ENCODE assay signal across 8 mouse cellular contexts in genomic region chrX:96095509-96096499, GRCm38 (mm10). TPM values are rescaled to one million over a fixed set of nuclear protein-coding genes. Genes with fewer than 3 reads are reported as not detected.
DNase-seq lines count a peak whose midpoint lies in the region; ATAC-seq lines count a peak whose summit lies in the region.

TSS of gene Msn (plus strand) at chrX:96096042.

- ATAC-seq in cerebellum, adult (ENCODE audit: insufficient number of reproducible peaks, low FRiP score, low TSS enrichment) = 0 out of 2 replicates have a peak, but pooled peaks have one; percentile 45
- peak; percentile 84 for ATAC-seq in inflammation-experienced regulatory T-cells, adult 6 months

- no peak for DNase-seq in cerebellum, adult 9-10 months
- peak; percentile 57 for DNase-seq in embryo, embryonic 10 days (ENCODE audit: low spot score)
- DNase-seq in gastrocnemius, postnatal 25 days = peak; percentile 78
- peak; percentile 6 to 11 for DNase-seq in left cerebral cortex, postnatal 36 days (ENCODE audit: low spot score in 2 of 2)
- DNase-seq in mesoderm, embryonic 11.5 days (ENCODE audit: low read depth, low spot score) = peak; percentile 50
- DNase-seq in right cerebral cortex, postnatal 36 days (ENCODE audit: low spot score in 2 of 2) = peak; percentile 1 to 3

- intact Hi-C loops in left cerebral cortex, postnatal 36 days (cut with DNase I) = no loop called here

RNA-seq across cellular contexts. Expression of gene Msn, which starts in this region (rescaled TPM):
- total RNA-seq in gastrocnemius, postnatal 25 days (2021) = 10 to 100 TPM; 31.4 to 38.2 TPM
- polyA plus RNA-seq in inflammation-experienced regulatory T-cells, adult 6 months (2017; shearing (Covaris generic)) = 100 to 1,000 TPM; 734 to 778 (median 742) TPM
- total RNA-seq in left cerebral cortex, postnatal 36 days (2021) = 10 to 100 TPM; 17.4 to 17.5 TPM
